Mouse (Mus musculus) stomach, postnatal 0 days (tissue): ENCODE measurements at regions not wholly inside any gene's neighbourhood (a gene's known extent, or its start where the extent isn't known, plus 50 kb on each side); places are given as distances from the start of the nearest gene placed in this dataset.

Source experiments
- CTCF ChIP-seq: IDR thresholded peaks from 2 replicates; pipeline ENCODE4 v1.5.1; 2016; ENCODE audit warnings: antibody characterized with exemption, low read depth, mild to moderate bottlenecking, moderate library complexity
- EP300 ChIP-seq: optimal IDR thresholded peaks from 2 replicates; pipeline ENCODE3; 2016; ENCODE audit warnings: antibody characterized with exemption

GRCm38 (mm10) chr12:117437011-117437410, 79.3 kb upstream of the Rapgef5 start:
- TF ChIP-seq EP300 (no peak), CTCF (no peak)
